Mouse (Mus musculus): ENCODE results near the gene Mettl26.

The Mettl26 gene

DNA sequence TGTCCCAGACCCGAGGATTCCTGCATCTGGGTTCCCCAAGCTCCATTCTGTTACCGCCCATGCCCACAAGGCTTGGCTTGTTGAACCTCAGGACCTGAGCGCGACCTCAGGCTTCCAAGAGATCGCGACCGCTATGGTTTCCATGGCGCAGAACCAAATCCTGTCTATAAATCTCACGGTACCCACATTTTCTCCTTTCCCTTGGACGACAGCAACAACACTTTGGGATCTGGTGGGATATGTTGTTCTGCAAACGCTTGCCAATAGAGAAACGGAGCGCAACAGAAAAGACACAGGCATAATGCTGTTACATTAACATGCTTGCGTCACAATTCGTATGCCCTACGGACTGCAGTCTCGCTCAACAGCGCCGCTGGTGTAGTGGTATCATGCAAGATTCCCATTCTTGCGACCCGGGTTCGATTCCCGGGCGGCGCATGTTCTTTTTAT, at the start of gene Mettl26:
TSS of gene Mettl26 (plus strand) at position 354 of the 450 bp plus-strand sequence.
- peak; percentile 100 for DNase-seq (ENCODE audit: low spot score)

GRCm38 (mm10) chr17:25825311-25825710, 49.6 kb upstream of the Mettl26 start:
- no peak for DNase-seq (ENCODE audit: low spot score)

DNA sequence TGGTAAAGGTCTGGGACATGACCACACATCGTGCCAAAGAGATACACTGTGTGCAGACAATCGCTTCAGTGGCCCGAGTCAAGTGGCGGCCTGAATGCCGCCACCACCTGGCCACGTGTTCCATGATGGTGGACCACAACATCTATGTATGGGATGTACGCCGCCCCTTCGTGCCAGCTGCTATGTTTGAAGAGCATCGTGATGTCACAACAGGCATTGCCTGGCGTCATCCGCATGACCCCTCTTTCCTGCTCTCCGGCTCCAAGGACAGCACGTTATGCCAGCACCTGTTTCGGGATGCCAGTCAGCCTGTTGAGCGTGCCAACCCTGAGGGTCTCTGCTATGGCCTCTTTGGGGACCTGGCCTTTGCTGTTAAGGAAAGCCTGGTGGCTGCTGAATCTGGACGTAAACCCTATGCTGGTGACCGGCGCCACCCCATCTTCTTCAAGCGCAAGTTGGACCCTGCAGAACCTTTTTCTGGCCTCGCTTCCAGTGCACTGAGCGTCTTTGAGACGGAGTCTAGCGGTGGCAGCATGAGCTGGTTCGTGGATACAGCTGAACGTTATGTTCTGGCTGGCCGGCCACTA, 48.8 kb upstream of the Mettl26 start:
- no peak for DNase-seq (ENCODE audit: low spot score)

DNA sequence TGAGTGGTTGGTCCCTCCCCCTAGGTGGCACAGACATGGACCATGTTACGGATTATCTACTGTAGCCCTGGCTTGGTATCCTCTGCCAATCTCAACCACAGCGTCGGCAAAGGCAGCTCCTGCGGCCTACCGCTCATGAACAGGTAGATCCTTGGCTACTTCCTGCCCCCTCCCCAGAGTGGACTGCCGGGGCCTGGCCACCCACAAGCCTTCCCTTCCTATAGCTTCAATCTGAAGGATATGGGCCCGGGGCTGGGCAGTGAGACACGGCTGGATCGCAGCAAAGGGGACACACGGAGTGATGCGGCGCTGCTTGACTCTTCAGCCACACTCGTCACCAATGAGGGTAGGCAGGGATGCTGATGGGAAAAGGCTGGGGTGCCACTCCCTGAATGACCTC, 47.9 kb upstream of the Mettl26 start:
- no peak for DNase-seq (ENCODE audit: low spot score)

- no peak for DNase-seq (ENCODE audit: low spot score)
Measured at GRCm38 (mm10) chr17:25827546-25828222, 47.2 kb upstream of the Mettl26 start.

GRCm38 (mm10) chr17:25828223-25828594, 46.7 kb upstream of the Mettl26 start:
- DNase-seq (ENCODE audit: low spot score), result no peak

DNA sequence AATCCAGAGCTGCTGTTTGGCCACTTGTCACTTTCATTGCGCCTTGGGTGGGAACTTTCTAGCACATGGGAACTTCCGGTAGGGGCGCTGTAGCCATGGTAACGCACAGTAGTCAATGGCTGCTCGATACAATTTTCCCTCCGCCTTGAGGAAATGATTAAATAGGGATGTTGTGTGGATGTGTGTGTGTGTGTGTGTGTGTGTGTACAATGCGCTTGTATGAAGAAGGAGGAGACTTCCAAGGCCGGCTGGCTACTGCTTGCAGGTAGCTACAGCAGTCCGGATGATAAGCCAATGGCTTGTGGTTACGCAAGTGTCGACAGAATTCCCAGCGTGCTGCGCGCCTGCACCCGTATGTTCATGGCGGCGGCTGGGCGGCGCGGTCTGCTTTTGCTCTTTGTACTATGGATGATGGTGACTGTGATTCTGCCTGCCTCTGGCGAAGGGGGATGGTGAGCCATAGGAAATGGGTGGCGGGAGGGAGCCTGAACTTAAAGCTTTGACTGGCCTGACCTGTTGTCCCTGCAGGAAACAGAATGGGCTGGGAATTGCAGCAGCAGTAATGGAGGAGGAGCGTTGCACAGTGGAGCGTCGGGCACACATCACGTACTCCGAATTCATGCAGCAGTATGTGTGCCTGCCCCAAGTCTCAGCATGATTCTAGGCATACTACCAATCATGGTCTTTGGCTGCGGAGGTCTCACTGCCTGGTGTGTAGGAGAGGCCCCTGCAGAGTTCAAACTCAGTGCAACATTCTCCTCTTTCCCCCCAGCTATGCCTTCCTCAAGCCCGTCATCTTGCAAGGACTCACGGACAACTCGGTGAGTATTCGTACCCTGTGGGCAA, 45.9 kb upstream of the Mettl26 start, which contains the start of gene Jmjd8:
TSS of gene Jmjd8 (plus strand) at position 156 of the 846 bp plus-strand sequence.
- peak; percentile 71 for DNase-seq (ENCODE audit: low spot score)

- DNase-seq (ENCODE audit: low spot score), result no peak
Measured at GRCm38 (mm10) chr17:25829558-25830017, 45.3 kb upstream of the Mettl26 start.

DNA sequence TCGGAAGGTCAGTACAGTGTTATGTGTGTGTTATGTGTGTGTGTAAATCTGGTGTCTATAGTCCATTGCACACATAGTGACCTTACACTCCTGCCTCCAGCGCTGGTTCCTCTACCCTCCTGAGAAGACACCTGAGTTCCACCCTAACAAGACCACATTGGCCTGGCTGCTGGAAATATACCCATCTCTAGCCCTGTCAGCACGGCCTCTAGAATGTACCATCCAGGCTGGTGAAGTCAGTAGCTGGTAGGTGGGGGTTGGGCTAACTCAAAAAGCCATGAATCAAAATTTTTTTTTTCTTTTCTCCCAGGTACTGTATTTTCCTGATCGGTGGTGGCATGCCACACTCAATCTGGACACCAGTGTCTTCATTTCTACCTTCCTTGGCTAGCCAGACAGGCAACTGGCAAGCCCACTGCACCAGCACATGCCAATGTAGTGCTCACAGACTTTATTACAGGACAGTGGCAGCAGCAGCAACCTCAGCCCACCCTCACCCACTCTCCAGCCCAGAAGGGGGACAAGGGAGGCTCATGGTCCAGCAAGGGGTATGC, 44.6 kb upstream of the Mettl26 start:
- no peak for DNase-seq (ENCODE audit: low spot score)

- DNase-seq (ENCODE audit: low spot score), result no peak
Measured at GRCm38 (mm10) chr17:25830806-25831431, 44.0 kb upstream of the Mettl26 start.

DNA sequence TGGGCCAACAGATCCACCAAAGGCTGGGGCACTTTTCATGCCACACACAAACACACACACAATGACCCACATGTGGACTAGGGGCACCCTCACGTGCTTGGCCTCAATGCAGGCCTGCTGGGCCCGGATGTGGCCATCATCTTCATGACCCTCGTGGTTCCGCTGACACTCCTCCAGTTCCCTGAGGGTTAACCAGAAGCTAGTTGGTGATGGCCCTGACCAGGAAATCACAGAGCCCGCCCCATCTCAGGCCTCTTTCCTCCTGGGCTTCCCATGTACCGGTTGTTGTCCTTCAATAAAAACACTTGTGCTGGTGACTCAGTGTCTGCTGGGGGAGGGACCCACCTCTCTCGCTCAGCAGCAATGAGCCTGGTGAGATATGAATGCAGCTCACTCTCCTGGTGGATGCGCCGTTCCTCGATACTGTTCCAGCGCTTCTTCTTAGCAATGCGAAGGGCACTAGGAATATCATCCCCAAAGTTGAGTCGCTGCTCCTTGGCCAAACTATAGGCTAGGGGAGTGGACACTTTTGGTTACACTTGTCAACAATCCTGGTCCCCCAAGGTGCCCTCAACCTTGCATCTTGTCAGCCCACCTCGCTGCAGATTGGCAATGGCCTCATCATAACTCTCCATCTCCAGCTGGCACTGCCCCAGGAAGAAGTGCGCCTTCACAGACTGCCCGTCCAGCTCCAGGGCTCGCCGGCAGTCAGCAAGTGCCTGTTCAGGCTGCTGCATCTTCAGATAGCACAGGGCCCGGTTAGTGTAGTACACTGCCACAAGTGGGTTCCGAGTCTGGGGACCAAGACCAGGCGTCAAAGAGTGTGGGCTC, 43.2 kb upstream of the Mettl26 start:
- no peak for DNase-seq (ENCODE audit: low spot score)

- DNase-seq (ENCODE audit: low spot score), result peak; percentile 95
Measured at GRCm38 (mm10) chr17:25832436-25833290, 42.2 kb upstream of the Mettl26 start.

- DNase-seq (ENCODE audit: low spot score), result peak; percentile 79
Measured at GRCm38 (mm10) chr17:25833291-25833663, 41.6 kb upstream of the Mettl26 start, which contains the start of gene Stub1. TSS of gene Stub1 (minus strand) at chr17:25833404.

GRCm38 (mm10) chr17:25833961-25834594, 40.8 kb upstream of the Mettl26 start:
- DNase-seq (ENCODE audit: low spot score), result no peak

DNA sequence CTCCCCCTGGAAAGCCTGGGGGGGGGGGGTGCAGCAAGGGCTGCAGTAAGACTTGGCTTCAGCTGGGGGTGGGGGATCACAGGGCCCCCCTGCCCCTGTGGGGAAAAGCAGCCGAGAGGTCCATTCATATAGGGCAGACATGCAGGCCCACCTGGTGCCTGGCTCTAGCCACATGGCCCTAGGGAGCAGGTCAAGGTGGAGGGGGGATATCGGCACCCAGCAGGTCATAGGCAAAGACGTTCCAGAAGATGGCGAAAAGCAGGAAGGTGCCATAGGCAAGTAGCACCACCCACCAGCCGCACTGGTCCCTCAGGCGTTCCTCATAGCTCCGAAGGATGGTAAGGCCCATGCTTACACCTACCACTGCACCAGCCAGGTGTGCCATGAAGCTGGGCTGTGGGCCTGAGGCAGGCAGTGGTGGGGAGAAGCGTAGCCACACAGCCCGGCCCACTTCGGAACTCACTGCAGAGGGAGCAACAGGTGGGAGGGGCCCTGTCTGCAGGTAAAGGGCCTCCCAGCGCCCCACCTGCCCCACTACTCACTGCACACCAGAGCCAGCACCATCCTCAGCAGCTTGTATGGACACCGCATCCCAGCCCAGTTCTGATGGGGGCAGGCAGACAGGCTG, 40.2 kb upstream of the Mettl26 start:
- DNase-seq (ENCODE audit: low spot score), result no peak

- DNase-seq (ENCODE audit: low spot score), result no peak
Measured at GRCm38 (mm10) chr17:25835301-25835700, 39.6 kb upstream of the Mettl26 start.

DNA sequence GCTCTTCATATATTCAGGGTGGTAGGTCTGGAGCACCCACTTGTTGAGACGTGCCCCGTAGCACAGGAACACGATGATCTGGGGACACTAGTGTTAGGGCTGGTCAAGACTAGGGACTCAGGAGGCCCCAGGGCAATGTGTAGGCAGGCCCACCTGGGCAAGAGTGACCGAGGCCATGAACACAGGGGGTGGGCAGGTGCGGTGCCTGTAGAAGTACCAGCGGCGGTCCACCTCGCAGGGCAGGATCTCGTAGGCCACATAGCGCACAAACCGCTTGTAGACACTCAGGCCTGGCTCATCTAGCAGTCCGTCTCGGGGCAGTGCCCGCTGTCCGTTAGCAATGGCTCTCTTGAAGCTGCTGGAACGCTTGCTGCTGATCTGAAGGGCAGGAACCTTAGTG, 39.1 kb upstream of the Mettl26 start:
- no peak for DNase-seq (ENCODE audit: low spot score)

- DNase-seq (ENCODE audit: low spot score), result no peak
Measured at GRCm38 (mm10) chr17:25836397-25837075, 38.3 kb upstream of the Mettl26 start.

GRCm38 (mm10) chr17:25837076-25837410, 37.8 kb upstream of the Mettl26 start, which contains the start of gene Rhbdl1:
TSS of gene Rhbdl1 (minus strand) at chr17:25837295.
- DNase-seq (ENCODE audit: low spot score), result no peak
